In the genomic region with DNA sequence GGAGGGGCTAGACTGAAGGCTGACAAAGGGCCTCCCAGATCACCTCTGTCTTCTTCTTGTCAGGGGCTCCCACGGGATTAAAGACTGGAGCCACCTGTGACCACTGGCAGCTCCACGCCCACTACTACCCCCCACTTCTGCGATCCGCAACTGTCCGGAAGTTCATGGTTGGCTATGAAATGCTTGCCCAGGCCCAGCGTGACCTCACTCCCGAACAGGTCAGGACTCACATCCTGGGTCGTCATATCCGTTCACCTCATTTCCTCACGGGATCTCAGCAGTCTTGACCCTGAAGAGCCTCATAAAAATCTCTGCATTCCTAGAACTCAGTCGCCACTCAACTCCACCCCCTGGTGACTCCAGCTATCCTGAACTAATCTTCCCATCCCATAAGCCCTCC, we compare ENCODE assay signal across 20 mouse cellular contexts. TPM values are rescaled to one million over a fixed set of nuclear protein-coding genes. Genes with fewer than 3 reads are reported as not detected.
DNase-seq lines count a peak whose midpoint lies in the region; ATAC-seq and TF ChIP-seq lines count a peak whose summit lies in the region.
"Had no signal": no experiment of that assay in that cellular context is flagged by ENCODE, and none has a peak within 500 bp of the region (broad histone marks: within the 10 kb centered on the region; RNA-seq: fewer than 3 reads in every experiment).

No protein-coding gene starts in this region.

- peaks cover 24% of the 10 kb centered on the region for H3K36me3 ChIP-seq in heart, embryonic 13.5 days
- H3K36me3 ChIP-seq in liver, postnatal 0 days (replicated peaks; ENCODE audit: insufficient read depth, low read length): peaks cover 12% of the 10 kb centered on the region
- peaks cover 23% of the 10 kb centered on the region for H3K36me3 ChIP-seq in liver, embryonic 12.5 days
- H3K36me3 ChIP-seq: midbrain, embryonic 15.5 days had no signal

- no peaks in the 10 kb centered on the region for H3K27me3 ChIP-seq in heart, embryonic 13.5 days (replicated peaks)
- no peaks in the 10 kb centered on the region for H3K27me3 ChIP-seq in liver, postnatal 0 days (ENCODE audit: insufficient read depth, low read length)
- H3K27me3 ChIP-seq in liver, embryonic 12.5 days (replicated peaks): no peaks in the 10 kb centered on the region
- H3K27me3 ChIP-seq: hindbrain, embryonic 15.5 days; liver, embryonic 13.5 days; midbrain, embryonic 15.5 days had no signal

- H3K4me2 ChIP-seq in heart, embryonic 13.5 days: no peak overlapping the region
- H3K4me2 ChIP-seq in liver, postnatal 0 days (ENCODE audit: low read depth, low read length): no peak overlapping the region
- no peak overlapping the region for H3K4me2 ChIP-seq in liver, embryonic 12.5 days
- H3K4me2 ChIP-seq: hindbrain, embryonic 15.5 days; liver, embryonic 13.5 days; midbrain, embryonic 15.5 days had no signal

- no peak overlapping the region for H3K27ac ChIP-seq in heart, embryonic 13.5 days (replicated peaks)
- peak overlapping the region; percentile 98; the same call in 1 of the 2 replicates for H3K27ac ChIP-seq in liver, postnatal 0 days (ENCODE audit: low read depth)
- no peak overlapping the region for H3K27ac ChIP-seq in liver, embryonic 12.5 days
- H3K27ac ChIP-seq: hindbrain, embryonic 15.5 days; midbrain, embryonic 15.5 days had no signal

- no peak for DNase-seq in heart, postnatal 14 days
- no peak for DNase-seq in liver, postnatal 0 days
- DNase-seq in kidney, adult 9 months: peak; percentile 77
- DNase-seq in c-Kit-positive CD71-positive TER-119-positive erythroid progenitor cells, embryonic 14.5 days (ENCODE audit: low spot score): no peak
- DNase-seq in spleen, postnatal 14 days (ENCODE audit: low spot score in 2 of 2): no peak
- DNase-seq: adrenal gland, postnatal 10 days; cerebellum, adult 11-12 months; gastrocnemius, postnatal 10 days; heart, postnatal 36 days; liver, embryonic 13.5 days; lung, postnatal 10 days; retina, postnatal 1 day had no signal

- 81% methylated on average over 11 of the region's 11 CpGs for WGBS in heart, embryonic 13.5 days
- WGBS in liver, postnatal 0 days (ENCODE audit: insufficient replicate concordance): 73% methylated on average over 11 of the region's 11 CpGs
- WGBS in liver, embryonic 12.5 days (ENCODE audit: insufficient replicate concordance): 85% methylated on average over 11 of the region's 11 CpGs

- no peaks in the 10 kb centered on the region for H3K9me3 ChIP-seq in heart, embryonic 13.5 days
- no peaks in the 10 kb centered on the region for H3K9me3 ChIP-seq in liver, postnatal 0 days (ENCODE audit: low read length)
- no peaks in the 10 kb centered on the region for H3K9me3 ChIP-seq in liver, embryonic 12.5 days (replicated peaks)
- H3K9me3 ChIP-seq: hindbrain, embryonic 15.5 days; liver, embryonic 13.5 days; megakaryocyte, embryonic 14.5 days; midbrain, embryonic 15.5 days had no signal

- no peak for ATAC-seq in heart, embryonic 13.5 days (ENCODE audit: extremely low read depth, insufficient number of reproducible peaks, low FRiP score, low TSS enrichment)
- no peak for ATAC-seq in liver, postnatal 0 days
- no peak for ATAC-seq in liver, embryonic 12.5 days
- ATAC-seq: midbrain, embryonic 15.5 days had no signal

- intact Hi-C loops in heart, postnatal 14 days (cut with DNase I): no loop called here

- H3K9ac ChIP-seq in heart, embryonic 13.5 days: peak overlapping the region; percentile 4; the same call in 1 of the 2 replicates
- no peak overlapping the region for H3K9ac ChIP-seq in liver, postnatal 0 days (replicated peaks)
- H3K9ac ChIP-seq in liver, embryonic 12.5 days: no peak overlapping the region
- H3K9ac ChIP-seq: hindbrain, embryonic 15.5 days; liver, embryonic 13.5 days; midbrain, embryonic 15.5 days had no signal

- H3K4me3 ChIP-seq in heart, embryonic 13.5 days: no peak overlapping the region
- H3K4me3 ChIP-seq in liver, postnatal 0 days (ENCODE audit: low read depth, low read length): no peak overlapping the region
- no peak overlapping the region for H3K4me3 ChIP-seq in liver, embryonic 12.5 days
- H3K4me3 ChIP-seq: hindbrain, embryonic 15.5 days; liver, embryonic 13.5 days; megakaryocyte, embryonic 14.5 days; midbrain, embryonic 15.5 days had no signal

- no peak for TF ChIP-seq EP300 in liver, postnatal 0 days (IDR thresholded peaks at IDR 0.05; ENCODE audit: low read depth)

- peaks cover 66% of the 10 kb centered on the region for H3K4me1 ChIP-seq in heart, embryonic 13.5 days
- peaks cover 41% of the 10 kb centered on the region for H3K4me1 ChIP-seq in liver, postnatal 0 days (ENCODE audit: insufficient read depth)
- H3K4me1 ChIP-seq in liver, embryonic 12.5 days: peaks cover 52% of the 10 kb centered on the region

- no peak for TF ChIP-seq CTCF in liver, postnatal 0 days (IDR thresholded peaks at IDR 0.05; ENCODE audit: low read depth)

RNA-seq across cellular contexts. Expression of a gene that starts 2.1 kb away (rescaled TPM):
- polyA plus RNA-seq in heart, embryonic 13.5 days (2015; fragmentation: Nextera tagmentation; extraction: Ambion mirVana): 63.3 and 69.8 TPM in 2 replicates
- 10 to 100 TPM; 22.8 to 23.2 TPM for total RNA-seq in heart, postnatal 14 days (2021)
- polyA plus RNA-seq in liver, postnatal 0 days (2015; fragmentation: Nextera tagmentation; extraction: Ambion mirVana): 73.2 and 77.7 TPM in 2 replicates
- 49.6 and 51.2 TPM in 2 replicates for polyA plus RNA-seq in liver, embryonic 12.5 days (2016; fragmentation: Nextera tagmentation; extraction: Ambion mirVana)

RNA-seq across cellular contexts. Expression of a gene that starts 3.0 kb away (rescaled TPM):
- polyA plus RNA-seq in heart, embryonic 13.5 days (2015; fragmentation: Nextera tagmentation; extraction: Ambion mirVana): 54.1 and 61.6 TPM in 2 replicates
- total RNA-seq in heart, postnatal 14 days (2021): 10 to 100 TPM; 45.6 to 52.0 TPM
- 40.9 and 46.2 TPM in 2 replicates for polyA plus RNA-seq in liver, postnatal 0 days (2015; fragmentation: Nextera tagmentation; extraction: Ambion mirVana)
- 25.2 and 25.7 TPM in 2 replicates for polyA plus RNA-seq in liver, embryonic 12.5 days (2016; fragmentation: Nextera tagmentation; extraction: Ambion mirVana)

RNA-seq across cellular contexts. Expression of a gene that starts 16.0 kb away (rescaled TPM):
- polyA plus RNA-seq in heart, embryonic 13.5 days (2015; fragmentation: Nextera tagmentation; extraction: Ambion mirVana): 44.5 and 49.3 TPM in 2 replicates
- 10 to 100 TPM; 17.2 to 19.3 TPM for total RNA-seq in heart, postnatal 14 days (2021)
- 10.1 and 11.7 TPM in 2 replicates for polyA plus RNA-seq in liver, postnatal 0 days (2015; fragmentation: Nextera tagmentation; extraction: Ambion mirVana)
- 9.8 and 10.3 TPM in 2 replicates for polyA plus RNA-seq in liver, embryonic 12.5 days (2016; fragmentation: Nextera tagmentation; extraction: Ambion mirVana)

RNA-seq across cellular contexts. Expression of a gene that starts 27.1 kb away (rescaled TPM):
- not detected in 2 replicates for polyA plus RNA-seq in heart, embryonic 13.5 days (2015; fragmentation: Nextera tagmentation; extraction: Ambion mirVana)
- total RNA-seq in heart, postnatal 14 days (2021): not detected
- not detected in 2 replicates for polyA plus RNA-seq in liver, postnatal 0 days (2015; fragmentation: Nextera tagmentation; extraction: Ambion mirVana)
- not detected in 2 replicates for polyA plus RNA-seq in liver, embryonic 12.5 days (2016; fragmentation: Nextera tagmentation; extraction: Ambion mirVana)
- total RNA-seq: adrenal gland, postnatal 10 days; ES-E14; gastrocnemius, postnatal 10 days; heart, adult 8-10 months; heart, postnatal 36 days; layer of hippocampus, postnatal 25 days had no signal
- polyA plus RNA-seq: liver, embryonic 13.5 days had no signal

RNA-seq across cellular contexts. Expression of a gene that starts 35.1 kb away (rescaled TPM):
- polyA plus RNA-seq in heart, embryonic 13.5 days (2015; fragmentation: Nextera tagmentation; extraction: Ambion mirVana): 128 and 139 TPM in 2 replicates
- 10 to 100 TPM; 83.6 to 87.8 TPM for total RNA-seq in heart, postnatal 14 days (2021)
- 64.0 and 65.2 TPM in 2 replicates for polyA plus RNA-seq in liver, postnatal 0 days (2015; fragmentation: Nextera tagmentation; extraction: Ambion mirVana)
- polyA plus RNA-seq in liver, embryonic 12.5 days (2016; fragmentation: Nextera tagmentation; extraction: Ambion mirVana): 89.7 and 92.2 TPM in 2 replicates
